1 mouse cellular context compared by ENCODE assay signal in the genomic region with DNA sequence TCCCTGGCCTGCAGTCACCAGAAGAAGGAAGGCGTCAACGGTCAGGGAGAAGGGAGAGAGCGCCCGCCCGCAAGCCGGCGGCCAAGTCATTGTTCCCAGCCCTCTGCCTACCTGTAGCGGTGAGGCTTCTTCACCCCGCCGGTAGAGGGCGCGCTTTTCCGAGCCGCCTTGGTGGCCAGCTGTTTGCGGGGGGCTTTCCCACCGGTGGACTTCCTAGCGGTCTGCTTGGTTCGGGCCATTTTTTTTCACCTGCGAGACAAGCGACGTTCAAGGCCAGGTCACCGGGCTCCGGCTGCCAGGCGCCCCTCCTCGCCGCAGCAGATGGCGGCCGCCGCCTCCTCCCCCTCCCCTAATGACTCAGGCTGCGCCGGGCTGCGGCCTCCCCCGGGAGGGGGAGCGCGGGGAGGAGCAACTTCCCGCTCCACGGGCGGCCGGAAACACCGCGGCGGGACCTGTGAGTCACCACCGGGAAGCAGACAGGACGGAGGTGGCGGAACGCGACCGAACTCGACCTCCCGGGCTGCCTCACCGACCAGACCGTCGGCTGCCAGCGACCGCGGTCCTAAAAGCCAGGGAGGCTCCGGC.
TF ChIP-seq lines count a peak whose summit lies in the region.

No protein-coding gene starts in this region.

TF ChIP-seq in myocyte, 11 proteins besides CTCF, POLR2A, EP300 and RAD21:
- no peak for TF ChIP-seq MAX (IDR thresholded peaks at IDR 0.05; ENCODE audit: low read depth)
- no peak for TF ChIP-seq USF1 (IDR thresholded peaks at IDR 0.05; ENCODE audit: low read depth)
- TF ChIP-seq MYOD1 (IDR thresholded peaks at IDR 0.05; ENCODE audit: control insufficient read depth in 1 of 3, insufficient read length in 2 of 3, low read depth in 2 of 3): peak in 2 of 3 experiments; percentile 12 to 51
- peak; percentile 36 for TF ChIP-seq E2F4 (IDR thresholded peaks at IDR 0.05; ENCODE audit: insufficient read depth)
- TF ChIP-seq TCF3 (IDR thresholded peaks at IDR 0.05; ENCODE audit: insufficient read length, low read depth): no peak
- TF ChIP-seq MYOG (IDR thresholded peaks at IDR 0.05; ENCODE audit: control insufficient read depth in 1 of 3, insufficient read depth in 1 of 3, insufficient read length in 2 of 3, low read depth in 2 of 3): peak in 2 of 3 experiments; percentile 3 to 47
